Mouse (Mus musculus) MEL (cell line): ENCODE data around the gene Olfr1427. TPM values are rescaled to one million over a fixed set of nuclear protein-coding genes. Genes with fewer than 3 reads are reported as not detected.

Experiments
- DNase-seq: peaks from one replicate; pipeline ENCODE4 v3.0.0; 2011; ENCODE audit warnings: low read depth, low spot score
- H3K27ac ChIP-seq: 2 replicates; pipeline ENCODE4 v1.5.1; 2012; ENCODE audit warnings: low read depth, mild to moderate bottlenecking, control low read depth, low read length, moderate library complexity; ENCODE audit not compliant: control insufficient read depth
- H3K27me3 ChIP-seq, 2 experiments: fragments of 150-350 bp in 1 of 2; sonication (generic) in 1 of 2; 2 replicates each; pipeline ENCODE4 v1.6.1; 2012; ENCODE audit warnings: low read length in 2 of 2, mild to moderate bottlenecking in 2 of 2, improper control_type of control experiment in 1 of 2, moderate library complexity in 1 of 2; ENCODE audit not compliant: insufficient read depth in 2 of 2, control insufficient read depth in 1 of 2
- H3K36me3 ChIP-seq, 2 experiments: 2 replicates each; pipeline ENCODE4 v1.6.1; 2012 to 2014; ENCODE audit warnings: low read length in 2 of 2, improper control_type of control experiment in 1 of 2, inconsistent platforms in 1 of 2, mild to moderate bottlenecking in 1 of 2; ENCODE audit not compliant: insufficient read depth in 2 of 2, control insufficient read depth in 1 of 2
- H3K4me1 ChIP-seq, 2 experiments: fragments of 150-350 bp in 1 of 2; sonication (generic) in 1 of 2; 2 replicates each; pipeline ENCODE4 v1.6.1; 2012; ENCODE audit warnings: low read length in 2 of 2, improper control_type of control experiment in 1 of 2, mild to moderate bottlenecking in 1 of 2; ENCODE audit not compliant: insufficient read depth in 2 of 2, control insufficient read depth in 1 of 2
- H3K4me3 ChIP-seq, 2 experiments: fragments of 150-350 bp in 1 of 2; sonication (generic) in 1 of 2; 2 replicates each; pipeline ENCODE4 v1.5.1; 2012; ENCODE audit warnings: low read depth in 2 of 2, low read length in 2 of 2, mild to moderate bottlenecking in 2 of 2, moderate library complexity in 2 of 2, control low read depth in 1 of 2, improper control_type of control experiment in 1 of 2; ENCODE audit not compliant: control insufficient read depth in 1 of 2, insufficient read depth in 1 of 2
- H3K79me2 ChIP-seq: 2 replicates; pipeline ENCODE4 v1.6.1; 2012; ENCODE audit warnings: mild to moderate bottlenecking, low read length, moderate library complexity; ENCODE audit not compliant: control insufficient read depth, poor library complexity, insufficient read depth
- H3K9ac ChIP-seq: 2 replicates; pipeline ENCODE4 v1.6.1; 2012; ENCODE audit warnings: low read depth, mild to moderate bottlenecking, control low read depth, low read length, moderate library complexity; ENCODE audit not compliant: control insufficient read depth, poor library complexity, severe bottlenecking
- H3K9me3 ChIP-seq: fragments of 150-350 bp; sonication (generic); replicated peaks from 2 replicates; pipeline ENCODE4 v1.6.1; 2012; ENCODE audit warnings: mild to moderate bottlenecking, low read length, improper control_type of control experiment, moderate library complexity; ENCODE audit not compliant: insufficient read depth
- CHD1 ChIP-seq: IDR thresholded peaks from 2 replicates; pipeline ENCODE4 v1.6.1; 2012; ENCODE audit warnings: low read depth, mild to moderate bottlenecking, inconsistent platforms, low read length, improper control_type of control experiment
- CHD2 ChIP-seq: IDR thresholded peaks from 2 replicates; pipeline ENCODE4 v1.6.1; 2011; ENCODE audit warnings: low read length, improper control_type of control experiment
- EP300 ChIP-seq, 2 experiments: IDR thresholded peaks; 2 replicates each; pipeline ENCODE4 v1.6.1; 2011; ENCODE audit warnings: improper control_type of control experiment in 2 of 2, low read length in 2 of 2, low read depth in 1 of 2, mild to moderate bottlenecking in 1 of 2
- ETS1 ChIP-seq: IDR thresholded peaks from 2 replicates; pipeline ENCODE4 v1.6.1; 2012; ENCODE audit warnings: low read depth, mild to moderate bottlenecking, inconsistent platforms, low read length, improper control_type of control experiment, moderate library complexity
- GABPA ChIP-seq: IDR thresholded peaks from 2 replicates; pipeline ENCODE4 v1.6.1; 2012; ENCODE audit warnings: low read depth, mild to moderate bottlenecking, inconsistent platforms, low read length, improper control_type of control experiment, moderate library complexity
- MAFK ChIP-seq: IDR thresholded peaks from 2 replicates; pipeline ENCODE4 v1.6.1; 2011; ENCODE audit warnings: low read depth, mild to moderate bottlenecking, low read length, improper control_type of control experiment, borderline replicate concordance
- MAX ChIP-seq: IDR thresholded peaks from 2 replicates; pipeline ENCODE4 v1.6.1; 2011; ENCODE audit warnings: low read length, improper control_type of control experiment
- MAZ ChIP-seq: IDR thresholded peaks from 2 replicates; pipeline ENCODE4 v1.6.1; 2012; ENCODE audit warnings: low read depth, mild to moderate bottlenecking, inconsistent platforms, low read length, improper control_type of control experiment
- MYC ChIP-seq: IDR thresholded peaks from 2 replicates; pipeline ENCODE4 v1.6.1; 2011; ENCODE audit warnings: low read depth, mild to moderate bottlenecking, low read length, improper control_type of control experiment, moderate library complexity
- POLR2AphosphoS5 ChIP-seq: IDR thresholded peaks from 2 replicates; pipeline ENCODE4 v1.6.1; 2012; ENCODE audit warnings: low read depth, borderline replicate concordance, mild to moderate bottlenecking, inconsistent platforms, low read length, moderate library complexity, mixed read lengths
- RAD21 ChIP-seq: IDR thresholded peaks from 2 replicates; pipeline ENCODE4 v1.6.1; 2011; ENCODE audit warnings: mild to moderate bottlenecking, low read depth, low read length, improper control_type of control experiment
- RCOR1 ChIP-seq: IDR thresholded peaks from 2 replicates; pipeline ENCODE4 v1.6.1; 2012; ENCODE audit warnings: low read depth, mild to moderate bottlenecking, inconsistent platforms, low read length, improper control_type of control experiment
- SIN3A ChIP-seq: IDR thresholded peaks from 2 replicates; pipeline ENCODE4 v1.6.1; 2012; ENCODE audit warnings: low read length, improper control_type of control experiment, inconsistent platforms
- TAL1 ChIP-seq: IDR thresholded peaks from 2 replicates; pipeline ENCODE4 v1.6.1; 2012; ENCODE audit warnings: mild to moderate bottlenecking, inconsistent platforms, low read length, moderate library complexity, mixed read lengths
- ZKSCAN1 ChIP-seq: IDR thresholded peaks from 2 replicates; pipeline ENCODE4 v1.6.1; 2012; ENCODE audit warnings: low read depth, mild to moderate bottlenecking, inconsistent platforms, low read length, improper control_type of control experiment, moderate library complexity
- ZMIZ1 ChIP-seq: IDR thresholded peaks from 2 replicates; pipeline ENCODE4 v1.6.1; 2012; ENCODE audit warnings: low read depth, mild to moderate bottlenecking, inconsistent platforms, low read length, improper control_type of control experiment, moderate library complexity
- polyA plus RNA-seq, 2 experiments: library from polyadenylated mRNA; stranded (reverse) in 1 of 2; unstranded in 1 of 2; fragments of >175 nt in 1 of 2; fragments of >200 nt in 1 of 2; gene quantifications; 2 replicates each; pipeline versions ENCODE4 v1.2.1 to v1.2.4; 2012; ENCODE audit warnings: low replicate concordance in 2 of 2, low read depth in 1 of 2; ENCODE audit not compliant: insufficient read length in 2 of 2, insufficient read depth in 1 of 2, missing spikeins in 1 of 2
- total RNA-seq: library from RNA; depleted of rRNA; stranded (reverse); fragments of 300-350 nt; gene quantifications from 2 replicates; pipeline ENCODE4 v1.2.3, GENCODE M21; 2012; rRNA removed

Gene Olfr1427
- total RNA-seq: not detected in 2 replicates
- polyA plus RNA-seq: not detected

DNA sequence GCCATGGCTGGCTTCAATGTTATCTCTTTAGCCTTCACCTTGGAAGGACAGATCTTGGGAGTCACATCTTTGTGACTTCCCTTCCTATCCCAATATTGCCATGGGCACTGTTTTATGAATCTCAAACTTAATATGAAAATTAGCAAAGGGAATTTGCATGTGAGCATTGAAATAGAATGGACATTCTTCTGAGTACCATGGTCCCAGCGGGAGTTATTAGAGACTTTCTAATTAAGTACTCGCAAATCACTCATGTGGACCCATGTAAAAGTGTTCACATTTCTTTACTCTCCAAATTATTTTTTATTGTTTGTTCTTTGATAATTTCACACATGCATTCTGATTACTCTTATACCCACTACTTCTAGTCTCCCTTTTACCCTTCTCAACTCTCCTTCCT lies at the start of gene Olfr1427:
Olfr1427 (minus strand) TSS at position 101 of the 400 bp plus-strand sequence.
- H3K4me1 ChIP-seq: no peaks in the 10 kb centered on the region
- no peak for DNase-seq

DNA sequence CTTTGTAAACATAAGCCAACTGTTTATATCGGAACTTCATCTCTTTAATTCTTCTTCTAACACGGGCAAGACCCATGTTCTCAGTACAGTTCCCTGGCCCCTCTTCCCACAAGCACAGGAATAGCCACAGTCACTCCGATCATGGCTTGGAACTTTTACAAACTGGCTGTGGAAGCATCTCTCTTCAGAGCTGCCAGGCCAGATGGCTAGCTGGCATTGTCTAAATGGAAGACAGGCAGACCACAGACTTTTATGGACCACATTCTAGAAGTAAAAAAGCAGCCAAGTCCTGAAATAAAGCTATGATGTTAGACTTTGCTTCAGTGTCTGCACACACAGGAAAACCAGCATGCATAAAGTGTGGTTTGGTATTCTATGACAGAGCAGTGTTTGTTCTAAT lies 42.3 kb upstream of the Olfr1427 start:
- Histone ChIP-seq H3K27me3 (no peaks in the 10 kb centered on the region), H3K79me2 (no peaks in the 10 kb centered on the region), H3K27ac (no peak overlapping the region), H3K4me1 (no peaks in the 10 kb centered on the region), H3K36me3 (no peaks in the 10 kb centered on the region), H3K4me3 (no peak overlapping the region), H3K9ac (no peak overlapping the region), H3K9me3 (no peaks in the 10 kb centered on the region)
- DNase-seq: no peak
- no peak for TF ChIP-seq MAFK
- no peak for TF ChIP-seq MYC
- no peak for TF ChIP-seq ETS1
- TF ChIP-seq RCOR1: no peak
- no peak for TF ChIP-seq CHD1
- no peak for TF ChIP-seq MAZ
- no peak for TF ChIP-seq ZKSCAN1
- TF ChIP-seq SIN3A: no peak
- TF ChIP-seq TAL1: no peak

More for the DNA sequence above, at the start of gene Olfr1427:
- 0 out of 4 replicates have a peak, but pooled peaks cover 0 to 1% of the 10 kb centered on the region in 2 experiments for H3K27me3 ChIP-seq
- H3K9ac ChIP-seq: no peak within 1 kb of the TSS
- no peaks in the 10 kb centered on the region for H3K36me3 ChIP-seq
- H3K79me2 ChIP-seq: no peaks in the 10 kb centered on the region
- H3K27ac ChIP-seq: no peak within 1 kb of the TSS
- TF ChIP-seq TAL1 (no peak), POLR2AphosphoS5 (no peak), ZMIZ1 (no peak), CHD1 (no peak), MAX (no peak), RAD21 (no peak), GABPA (no peak), EP300 (IDR thresholded peaks at IDR 0.05; ENCODE audit: low read depth in 1 of 2, low read length in 2 of 2) (no peak)
- H3K9me3 ChIP-seq: no peaks in the 10 kb centered on the region
- no peak within 1 kb of the TSS for H3K4me3 ChIP-seq

DNA sequence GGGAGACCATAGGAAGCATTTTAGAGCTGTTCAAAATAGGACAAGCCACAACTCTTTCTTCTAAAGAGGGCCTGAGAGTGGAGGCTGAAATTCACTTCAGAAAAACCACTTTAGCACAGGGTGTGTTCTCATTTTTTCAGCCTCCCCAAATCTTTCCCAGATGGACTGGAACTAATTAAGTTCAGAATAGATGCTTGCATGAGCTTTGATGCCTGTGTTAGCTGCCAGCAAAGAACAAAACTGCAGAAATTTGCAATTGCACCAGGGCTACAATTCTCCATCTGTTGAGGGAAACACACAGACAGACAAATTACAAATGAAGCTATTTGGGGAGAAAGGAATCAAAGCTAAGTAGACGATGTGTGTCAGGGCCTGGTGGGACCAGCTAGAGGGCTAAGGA lies 40.2 kb upstream of the Olfr1427 start:
- H3K36me3 ChIP-seq: no peaks in the 10 kb centered on the region
- no peak for TF ChIP-seq CHD2
- TF ChIP-seq POLR2AphosphoS5: no peak
- TF ChIP-seq MAX: no peak
- TF ChIP-seq ZKSCAN1: no peak
- TF ChIP-seq EP300 (IDR thresholded peaks at IDR 0.05; ENCODE audit: low read depth in 1 of 2, low read length in 2 of 2): no peak

More for the DNA sequence above, 40.2 kb upstream of the Olfr1427 start:
- Histone ChIP-seq H3K4me3 (no peak overlapping the region), H3K9me3 (no peaks in the 10 kb centered on the region), H3K27ac (no peak overlapping the region), H3K27me3 (no peaks in the 10 kb centered on the region), H3K79me2 (no peaks in the 10 kb centered on the region), H3K4me1 (no peaks in the 10 kb centered on the region), H3K9ac (no peak overlapping the region)
- DNase-seq: no peak
